Mouse (Mus musculus): ENCODE measurements around the gene Lingo1. TPM values are rescaled to one million over a fixed set of nuclear protein-coding genes. Genes with fewer than 3 reads are reported as not detected.

The Lingo1 gene
- polyA plus RNA-seq, 1 experiment, result 1.2 TPM

GRCm38 (mm10) chr9:56627295-56627694 is 169.0 kb downstream of the Lingo1 start:
- H3K36me3 ChIP-seq (ENCODE audit: control insufficient read depth, insufficient read depth), result no peaks in the 10 kb centered on the region
- H3ac ChIP-seq (ENCODE audit: control insufficient read depth, insufficient read length), result no peak overlapping the region
- H3K27me3 ChIP-seq (ENCODE audit: control insufficient read depth, insufficient read depth, insufficient read length), result no peaks in the 10 kb centered on the region
- no peaks in the 10 kb centered on the region for H3K79me2 ChIP-seq (ENCODE audit: control insufficient read depth, insufficient read depth)
- no peak for TF ChIP-seq POLR2AphosphoS2 (IDR thresholded peaks at IDR 0.05; ENCODE audit: insufficient read length, low read depth)
- no peak for TF ChIP-seq USF1 (IDR thresholded peaks at IDR 0.05; ENCODE audit: low read depth)
- no peak overlapping the region for H3K4me3 ChIP-seq
- H3K4me2 ChIP-seq (ENCODE audit: low read depth), result no peak overlapping the region

DNA sequence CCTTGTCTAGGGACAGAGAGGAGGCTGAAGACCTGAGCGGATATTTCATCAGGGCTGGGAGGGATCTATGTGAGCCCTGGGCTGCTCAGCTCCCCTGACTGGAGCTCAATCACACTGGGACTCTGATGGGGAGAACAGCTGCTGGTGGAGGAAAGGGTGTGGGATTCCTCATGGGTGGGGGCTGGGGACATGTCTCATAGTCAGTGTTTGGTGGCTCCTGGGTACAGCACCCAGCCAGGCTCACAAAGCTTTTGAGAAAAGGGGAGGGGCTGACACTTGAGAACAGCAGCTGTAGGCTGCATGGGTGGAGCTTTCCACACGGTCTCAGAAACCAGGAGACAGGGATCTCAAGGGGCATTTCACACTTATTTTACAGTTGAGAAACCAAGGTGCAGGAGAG is 171.3 kb downstream of the Lingo1 start:
- peaks cover 5% of the 10 kb centered on the region for H3K27me3 ChIP-seq (ENCODE audit: control insufficient read depth, insufficient read depth, insufficient read length)
- TF ChIP-seq MYOD1 (IDR thresholded peaks at IDR 0.05; ENCODE audit: control insufficient read depth in 1 of 3, insufficient read length in 2 of 3, low read depth in 2 of 3) (peak in 2 of 3 experiments; percentile 80 to 92), E2F4 (IDR thresholded peaks at IDR 0.05; ENCODE audit: insufficient read depth) (no peak), MYOG (IDR thresholded peaks at IDR 0.05; ENCODE audit: control insufficient read depth in 1 of 3, insufficient read depth in 1 of 3, insufficient read length in 2 of 3, low read depth in 2 of 3) (peak; percentile 44 to 83 (median 63)), POLR2AphosphoS2 (IDR thresholded peaks at IDR 0.05; ENCODE audit: insufficient read length, low read depth) (no peak), USF1 (IDR thresholded peaks at IDR 0.05; ENCODE audit: low read depth) (no peak), TCF12 (IDR thresholded peaks at IDR 0.05; ENCODE audit: insufficient read depth, poor library complexity, severe bottlenecking) (peak; percentile 24), TCF3 (IDR thresholded peaks at IDR 0.05; ENCODE audit: insufficient read length, low read depth) (no peak), CEBPB (IDR thresholded peaks at IDR 0.05; ENCODE audit: insufficient read depth, poor library complexity, severe bottlenecking) (no peak), MAX (IDR thresholded peaks at IDR 0.05; ENCODE audit: low read depth) (no peak), POLR2A (IDR thresholded peaks at IDR 0.05; ENCODE audit: insufficient read length, low read depth) (peak; percentile 22), SRF (IDR thresholded peaks at IDR 0.05; ENCODE audit: control insufficient read depth, insufficient read length, low read depth) (no peak), REST (IDR thresholded peaks at IDR 0.05; ENCODE audit: insufficient read depth, insufficient read length) (no peak)
- no peak overlapping the region for H3ac ChIP-seq (ENCODE audit: control insufficient read depth, insufficient read length)
- peak overlapping the region; percentile 50 for H3K4me2 ChIP-seq (ENCODE audit: low read depth)
- no peaks in the 10 kb centered on the region for H3K36me3 ChIP-seq (ENCODE audit: control insufficient read depth, insufficient read depth)
- H3K4me3 ChIP-seq, result no peak overlapping the region
- H3K79me2 ChIP-seq (ENCODE audit: control insufficient read depth, insufficient read depth), result no peaks in the 10 kb centered on the region

DNA sequence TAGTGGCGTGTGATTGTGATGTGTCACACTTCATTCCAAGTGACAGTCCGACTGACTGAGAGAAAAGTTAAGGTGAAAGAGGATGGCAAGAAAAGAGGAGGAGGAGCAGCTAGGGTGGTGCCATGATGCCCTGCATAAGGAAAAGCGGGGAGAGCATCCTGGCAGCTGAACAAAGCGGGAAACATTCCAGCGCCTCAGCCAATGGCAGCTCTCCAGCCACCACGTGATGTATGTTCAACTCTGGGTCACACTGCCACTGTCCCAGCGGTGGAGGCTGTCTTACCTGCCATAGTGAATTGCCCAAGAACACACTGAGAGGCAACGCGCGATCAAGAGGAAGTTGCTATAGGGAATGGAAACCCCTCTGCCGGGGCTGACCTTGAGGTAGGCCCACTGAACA is 172.9 kb downstream of the Lingo1 start:
- no peak overlapping the region for H3K4me2 ChIP-seq (ENCODE audit: low read depth)
- H3ac ChIP-seq (ENCODE audit: control insufficient read depth, insufficient read length), result no peak overlapping the region
- no peak for TF ChIP-seq CEBPB (IDR thresholded peaks at IDR 0.05; ENCODE audit: insufficient read depth, poor library complexity, severe bottlenecking)
- no peak for TF ChIP-seq TCF3 (IDR thresholded peaks at IDR 0.05; ENCODE audit: insufficient read length, low read depth)
- no peak for TF ChIP-seq E2F4 (IDR thresholded peaks at IDR 0.05; ENCODE audit: insufficient read depth)
- no peak for TF ChIP-seq REST (IDR thresholded peaks at IDR 0.05; ENCODE audit: insufficient read depth, insufficient read length)
- TF ChIP-seq TCF12 (IDR thresholded peaks at IDR 0.05; ENCODE audit: insufficient read depth, poor library complexity, severe bottlenecking), result no peak
- TF ChIP-seq USF1 (IDR thresholded peaks at IDR 0.05; ENCODE audit: low read depth), result no peak
- TF ChIP-seq POLR2A (IDR thresholded peaks at IDR 0.05; ENCODE audit: insufficient read length, low read depth), result no peak
- no peak for TF ChIP-seq MYOD1 (IDR thresholded peaks at IDR 0.05; ENCODE audit: control insufficient read depth in 1 of 3, insufficient read length in 2 of 3, low read depth in 2 of 3)
- TF ChIP-seq MAX (IDR thresholded peaks at IDR 0.05; ENCODE audit: low read depth), result no peak
- no peak for TF ChIP-seq POLR2AphosphoS2 (IDR thresholded peaks at IDR 0.05; ENCODE audit: insufficient read length, low read depth)
- TF ChIP-seq MYOG (IDR thresholded peaks at IDR 0.05; ENCODE audit: control insufficient read depth in 1 of 3, insufficient read depth in 1 of 3, insufficient read length in 2 of 3, low read depth in 2 of 3), result no peak
- TF ChIP-seq SRF (IDR thresholded peaks at IDR 0.05; ENCODE audit: control insufficient read depth, insufficient read length, low read depth), result no peak
- peaks cover 5% of the 10 kb centered on the region for H3K27me3 ChIP-seq (ENCODE audit: control insufficient read depth, insufficient read depth, insufficient read length)
- H3K36me3 ChIP-seq (ENCODE audit: control insufficient read depth, insufficient read depth), result no peaks in the 10 kb centered on the region
- H3K79me2 ChIP-seq (ENCODE audit: control insufficient read depth, insufficient read depth), result no peaks in the 10 kb centered on the region
- H3K4me3 ChIP-seq, result no peak overlapping the region

GRCm38 (mm10) chr9:56622761-56623160 is 173.5 kb downstream of the Lingo1 start:
- no peaks in the 10 kb centered on the region for H3K79me2 ChIP-seq (ENCODE audit: control insufficient read depth, insufficient read depth)
- no peak overlapping the region for H3K4me2 ChIP-seq (ENCODE audit: low read depth)
- no peak overlapping the region for H3K4me3 ChIP-seq
- no peak for TF ChIP-seq MYOD1 (IDR thresholded peaks at IDR 0.05; ENCODE audit: control insufficient read depth in 1 of 3, insufficient read length in 2 of 3, low read depth in 2 of 3)
- no peak for TF ChIP-seq TCF12 (IDR thresholded peaks at IDR 0.05; ENCODE audit: insufficient read depth, poor library complexity, severe bottlenecking)
- TF ChIP-seq USF1 (IDR thresholded peaks at IDR 0.05; ENCODE audit: low read depth), result no peak
- no peak for TF ChIP-seq POLR2A (IDR thresholded peaks at IDR 0.05; ENCODE audit: insufficient read length, low read depth)
- TF ChIP-seq MAX (IDR thresholded peaks at IDR 0.05; ENCODE audit: low read depth), result no peak
- TF ChIP-seq MYOG (IDR thresholded peaks at IDR 0.05; ENCODE audit: control insufficient read depth in 1 of 3, insufficient read depth in 1 of 3, insufficient read length in 2 of 3, low read depth in 2 of 3), result no peak
- TF ChIP-seq SRF (IDR thresholded peaks at IDR 0.05; ENCODE audit: control insufficient read depth, insufficient read length, low read depth), result no peak
- TF ChIP-seq CEBPB (IDR thresholded peaks at IDR 0.05; ENCODE audit: insufficient read depth, poor library complexity, severe bottlenecking), result no peak
- TF ChIP-seq REST (IDR thresholded peaks at IDR 0.05; ENCODE audit: insufficient read depth, insufficient read length), result no peak
- TF ChIP-seq TCF3 (IDR thresholded peaks at IDR 0.05; ENCODE audit: insufficient read length, low read depth), result no peak
- TF ChIP-seq E2F4 (IDR thresholded peaks at IDR 0.05; ENCODE audit: insufficient read depth), result no peak
- no peak for TF ChIP-seq POLR2AphosphoS2 (IDR thresholded peaks at IDR 0.05; ENCODE audit: insufficient read length, low read depth)
- H3K36me3 ChIP-seq (ENCODE audit: control insufficient read depth, insufficient read depth), result no peaks in the 10 kb centered on the region
- peaks cover 5% of the 10 kb centered on the region for H3K27me3 ChIP-seq (ENCODE audit: control insufficient read depth, insufficient read depth, insufficient read length)
- H3ac ChIP-seq (ENCODE audit: control insufficient read depth, insufficient read length), result no peak overlapping the region

Measured in myocyte (in vitro differentiated cells).